Mouse (Mus musculus): ENCODE data around the gene Scnn1a. TPM values are rescaled to one million over a fixed set of nuclear protein-coding genes. Genes with fewer than 3 reads are reported as not detected.

The Scnn1a gene
- polyA plus RNA-seq, 1 experiment from 2014 or later, result 0.67 TPM

GRCm38 (mm10) chr6:125286944-125287343 lies 33.5 kb upstream of the Scnn1a start:
- ATAC-seq (ENCODE audit: low read depth), result no peak
- no peak overlapping the region for H3K27ac ChIP-seq (ENCODE audit: low read depth, low read length)
- H3K36me3 ChIP-seq (ENCODE audit: control insufficient read depth, insufficient read depth, low read length), result no peaks in the 10 kb centered on the region
- H3K4me1 ChIP-seq (ENCODE audit: control insufficient read depth, insufficient read depth, low read length), result no peaks in the 10 kb centered on the region
- H3K9ac ChIP-seq (replicated peaks; ENCODE audit: low read depth, low read length), result no peak overlapping the region
- H3K9me3 ChIP-seq (ENCODE audit: control insufficient read depth, low read length), result no peaks in the 10 kb centered on the region
- H3K4me2 ChIP-seq (ENCODE audit: low read depth, low read length), result no peak overlapping the region
- WGBS, result 78% methylated on average over 4 of the region's 4 CpGs
- H3K4me3 ChIP-seq (ENCODE audit: low read depth, low read length), result no peak overlapping the region
- H3K27me3 ChIP-seq (ENCODE audit: control insufficient read depth, insufficient read depth, low read length), result no peaks in the 10 kb centered on the region

- Histone ChIP-seq H3K9ac (replicated peaks; ENCODE audit: low read depth, low read length) (no peak overlapping the region), H3K4me3 (ENCODE audit: low read depth, low read length) (no peak overlapping the region), H3K4me2 (ENCODE audit: low read depth, low read length) (no peak overlapping the region), H3K36me3 (ENCODE audit: control insufficient read depth, insufficient read depth, low read length) (no peaks in the 10 kb centered on the region), H3K4me1 (ENCODE audit: control insufficient read depth, insufficient read depth, low read length) (no peaks in the 10 kb centered on the region), H3K27ac (ENCODE audit: low read depth, low read length) (no peak overlapping the region), H3K9me3 (ENCODE audit: control insufficient read depth, low read length) (no peaks in the 10 kb centered on the region), H3K27me3 (ENCODE audit: control insufficient read depth, insufficient read depth, low read length) (no peaks in the 10 kb centered on the region)
- no peak for ATAC-seq (ENCODE audit: low read depth)
- WGBS, result 84% methylated on average over 5 of the region's 5 CpGs
Observed at GRCm38 (mm10) chr6:125288730-125289129, 31.7 kb upstream of the Scnn1a start.

GRCm38 (mm10) chr6:125291329-125291728 lies 29.1 kb upstream of the Scnn1a start:
- 85% methylated on average over 4 of the region's 4 CpGs for WGBS
- H3K9ac ChIP-seq (replicated peaks; ENCODE audit: low read depth, low read length), result no peak overlapping the region
- H3K4me1 ChIP-seq (ENCODE audit: control insufficient read depth, insufficient read depth, low read length), result no peaks in the 10 kb centered on the region
- no peaks in the 10 kb centered on the region for H3K36me3 ChIP-seq (ENCODE audit: control insufficient read depth, insufficient read depth, low read length)
- no peaks in the 10 kb centered on the region for H3K27me3 ChIP-seq (ENCODE audit: control insufficient read depth, insufficient read depth, low read length)
- H3K4me2 ChIP-seq (ENCODE audit: low read depth, low read length), result no peak overlapping the region
- no peak overlapping the region for H3K4me3 ChIP-seq (ENCODE audit: low read depth, low read length)
- no peaks in the 10 kb centered on the region for H3K9me3 ChIP-seq (ENCODE audit: control insufficient read depth, low read length)
- ATAC-seq (ENCODE audit: low read depth), result no peak
- H3K27ac ChIP-seq (ENCODE audit: low read depth, low read length), result no peak overlapping the region

- Histone ChIP-seq H3K27me3 (ENCODE audit: control insufficient read depth, insufficient read depth, low read length) (no peaks in the 10 kb centered on the region), H3K27ac (ENCODE audit: low read depth, low read length) (no peak overlapping the region), H3K9ac (replicated peaks; ENCODE audit: low read depth, low read length) (no peak overlapping the region), H3K4me1 (ENCODE audit: control insufficient read depth, insufficient read depth, low read length) (no peaks in the 10 kb centered on the region), H3K36me3 (ENCODE audit: control insufficient read depth, insufficient read depth, low read length) (no peaks in the 10 kb centered on the region), H3K4me3 (ENCODE audit: low read depth, low read length) (no peak overlapping the region), H3K9me3 (ENCODE audit: control insufficient read depth, low read length) (no peaks in the 10 kb centered on the region), H3K4me2 (ENCODE audit: low read depth, low read length) (no peak overlapping the region)
- no peak for ATAC-seq (ENCODE audit: low read depth)
- 93% methylated on average over 7 of the region's 7 CpGs for WGBS
Observed at GRCm38 (mm10) chr6:125292256-125292655, 28.2 kb upstream of the Scnn1a start.

- H3K36me3 ChIP-seq (ENCODE audit: control insufficient read depth, insufficient read depth, low read length), result no peaks in the 10 kb centered on the region
- no peaks in the 10 kb centered on the region for H3K27me3 ChIP-seq (ENCODE audit: control insufficient read depth, insufficient read depth, low read length)
- ATAC-seq (ENCODE audit: low read depth), result no peak
- no peak overlapping the region for H3K27ac ChIP-seq (ENCODE audit: low read depth, low read length)
- H3K4me3 ChIP-seq (ENCODE audit: low read depth, low read length), result no peak overlapping the region
- no peaks in the 10 kb centered on the region for H3K9me3 ChIP-seq (ENCODE audit: control insufficient read depth, low read length)
- 88% methylated on average over 4 of the region's 4 CpGs for WGBS
- no peak overlapping the region for H3K9ac ChIP-seq (replicated peaks; ENCODE audit: low read depth, low read length)
- H3K4me2 ChIP-seq (ENCODE audit: low read depth, low read length), result no peak overlapping the region
- H3K4me1 ChIP-seq (ENCODE audit: control insufficient read depth, insufficient read depth, low read length), result no peaks in the 10 kb centered on the region
Observed at GRCm38 (mm10) chr6:125294049-125294448, 26.4 kb upstream of the Scnn1a start.

GRCm38 (mm10) chr6:125297149-125297820 lies 23.2 kb upstream of the Scnn1a start:
- Histone ChIP-seq H3K27me3 (ENCODE audit: control insufficient read depth, insufficient read depth, low read length) (no peaks in the 10 kb centered on the region), H3K27ac (ENCODE audit: low read depth, low read length) (no peak overlapping the region), H3K4me3 (ENCODE audit: low read depth, low read length) (no peak overlapping the region), H3K4me2 (ENCODE audit: low read depth, low read length) (no peak overlapping the region), H3K9me3 (ENCODE audit: control insufficient read depth, low read length) (no peaks in the 10 kb centered on the region), H3K4me1 (ENCODE audit: control insufficient read depth, insufficient read depth, low read length) (no peaks in the 10 kb centered on the region), H3K9ac (replicated peaks; ENCODE audit: low read depth, low read length) (no peak overlapping the region), H3K36me3 (ENCODE audit: control insufficient read depth, insufficient read depth, low read length) (no peaks in the 10 kb centered on the region)
- ATAC-seq (ENCODE audit: low read depth), result no peak
- WGBS, result 82% methylated on average over 5 of the region's 5 CpGs

- no peaks in the 10 kb centered on the region for H3K4me1 ChIP-seq (ENCODE audit: control insufficient read depth, insufficient read depth, low read length)
- no peak overlapping the region for H3K4me2 ChIP-seq (ENCODE audit: low read depth, low read length)
- no peak for ATAC-seq (ENCODE audit: low read depth)
- no peaks in the 10 kb centered on the region for H3K36me3 ChIP-seq (ENCODE audit: control insufficient read depth, insufficient read depth, low read length)
- H3K27ac ChIP-seq (ENCODE audit: low read depth, low read length), result no peak overlapping the region
- WGBS, result 90% methylated on average over 1 of the region's 1 CpGs
- no peaks in the 10 kb centered on the region for H3K27me3 ChIP-seq (ENCODE audit: control insufficient read depth, insufficient read depth, low read length)
- H3K4me3 ChIP-seq (ENCODE audit: low read depth, low read length), result no peak overlapping the region
- H3K9me3 ChIP-seq (ENCODE audit: control insufficient read depth, low read length), result no peaks in the 10 kb centered on the region
- no peak overlapping the region for H3K9ac ChIP-seq (replicated peaks; ENCODE audit: low read depth, low read length)
Observed at GRCm38 (mm10) chr6:125300982-125301381, 19.5 kb upstream of the Scnn1a start.

GRCm38 (mm10) chr6:125302231-125302982 lies 18.1 kb upstream of the Scnn1a start:
- no peaks in the 10 kb centered on the region for H3K36me3 ChIP-seq (ENCODE audit: control insufficient read depth, insufficient read depth, low read length)
- H3K27ac ChIP-seq (ENCODE audit: low read depth, low read length), result no peak overlapping the region
- no peak overlapping the region for H3K4me3 ChIP-seq (ENCODE audit: low read depth, low read length)
- no peak overlapping the region for H3K9ac ChIP-seq (replicated peaks; ENCODE audit: low read depth, low read length)
- no peaks in the 10 kb centered on the region for H3K27me3 ChIP-seq (ENCODE audit: control insufficient read depth, insufficient read depth, low read length)
- no peaks in the 10 kb centered on the region for H3K4me1 ChIP-seq (ENCODE audit: control insufficient read depth, insufficient read depth, low read length)
- no peak overlapping the region for H3K4me2 ChIP-seq (ENCODE audit: low read depth, low read length)
- WGBS, result 88% methylated on average over 24 of the region's 24 CpGs
- no peak for ATAC-seq (ENCODE audit: low read depth)
- no peaks in the 10 kb centered on the region for H3K9me3 ChIP-seq (ENCODE audit: control insufficient read depth, low read length)

- Histone ChIP-seq H3K9me3 (ENCODE audit: control insufficient read depth, low read length) (no peaks in the 10 kb centered on the region), H3K36me3 (ENCODE audit: control insufficient read depth, insufficient read depth, low read length) (no peaks in the 10 kb centered on the region), H3K4me2 (ENCODE audit: low read depth, low read length) (no peak overlapping the region), H3K27me3 (ENCODE audit: control insufficient read depth, insufficient read depth, low read length) (no peaks in the 10 kb centered on the region), H3K4me3 (ENCODE audit: low read depth, low read length) (no peak overlapping the region), H3K9ac (replicated peaks; ENCODE audit: low read depth, low read length) (no peak overlapping the region), H3K4me1 (ENCODE audit: control insufficient read depth, insufficient read depth, low read length) (no peaks in the 10 kb centered on the region), H3K27ac (ENCODE audit: low read depth, low read length) (no peak overlapping the region)
- ATAC-seq (ENCODE audit: low read depth), result no peak
- WGBS, result 46% methylated on average over 4 of the region's 4 CpGs
Observed at GRCm38 (mm10) chr6:125303242-125303641, 17.2 kb upstream of the Scnn1a start.
